Comparison of ENCODE assay signal across 8 mouse cellular contexts in genomic region chr7:45783511-45784091, GRCm38 (mm10). TPM values are rescaled to one million over a fixed set of nuclear protein-coding genes. Genes with fewer than 3 reads are reported as not detected.
DNase-seq lines count a peak whose midpoint lies in the region; ATAC-seq and TF ChIP-seq lines count a peak whose summit lies in the region.

Gene Lmtk3 (plus strand): TSS chr7:45783738.

- peak; percentile 40; the same call in 1 of the 2 replicates for ATAC-seq in heart, embryonic 12.5 days (ENCODE audit: insufficient number of reproducible peaks, low FRiP score)
- peak; percentile 38 for ATAC-seq in frontal cortex, adult (ENCODE audit: low TSS enrichment)
- 0 out of 2 replicates have a peak, but pooled peaks have one; percentile 4 for ATAC-seq in kidney, embryonic 15.5 days (replicated peaks; ENCODE audit: low FRiP score)
- peak; percentile 62 for ATAC-seq in midbrain, embryonic 16.5 days

- DNase-seq in heart, adult 8-10 months (ENCODE audit: low spot score) = no peak
- DNase-seq in cerebellum, adult 2 months = peak; percentile 88 to 92
- peak; percentile 60 for DNase-seq in liver
- peak; percentile 77 for DNase-seq in testis, postnatal 10 days (ENCODE audit: low spot score)

- peaks cover 82% of the 10 kb centered on the region for H3K27me3 ChIP-seq in heart, embryonic 12.5 days (replicated peaks)
- H3K27me3 ChIP-seq in cerebellum, adult 2 months (ENCODE audit: control insufficient read depth, insufficient read depth, low read length) = no peaks in the 10 kb centered on the region
- H3K27me3 ChIP-seq in kidney, embryonic 15.5 days = peaks cover 12% of the 10 kb centered on the region; the same call in 1 of the 2 replicates
- no peaks in the 10 kb centered on the region for H3K27me3 ChIP-seq in midbrain, embryonic 16.5 days (ENCODE audit: control insufficient read depth, insufficient read depth, low read depth, low read length)

- H3K36me3 ChIP-seq in heart, embryonic 12.5 days = no peaks in the 10 kb centered on the region
- peaks cover 6% of the 10 kb centered on the region for H3K36me3 ChIP-seq in kidney, embryonic 15.5 days
- H3K36me3 ChIP-seq in midbrain, embryonic 16.5 days (ENCODE audit: control insufficient read depth, insufficient read depth, low read length) = peaks cover 12% of the 10 kb centered on the region

- peaks cover 32% of the 10 kb centered on the region for H3K4me1 ChIP-seq in heart, embryonic 12.5 days (replicated peaks)
- H3K4me1 ChIP-seq in cerebellum, adult 2 months (ENCODE audit: control insufficient read depth, insufficient read depth, low read length) = 0 out of 2 replicates have a peak, but pooled peaks cover 2% of the 10 kb centered on the region
- peaks cover 55% of the 10 kb centered on the region for H3K4me1 ChIP-seq in kidney, embryonic 15.5 days
- H3K4me1 ChIP-seq in midbrain, embryonic 16.5 days (ENCODE audit: control insufficient read depth, insufficient read depth, low read length) = peaks cover 24% of the 10 kb centered on the region

- peak; percentile 52; the same call in 1 of the 2 replicates for TF ChIP-seq POLR2A in cerebellum, adult 2 months (IDR thresholded peaks at IDR 0.05; ENCODE audit: borderline replicate concordance, insufficient read depth, low read length)

- H3K4me2 ChIP-seq in heart, embryonic 12.5 days = peak within 1 kb of the TSS; percentile 80
- H3K4me2 ChIP-seq in kidney, embryonic 15.5 days = peak within 1 kb of the TSS; percentile 95
- H3K4me2 ChIP-seq in midbrain, embryonic 16.5 days (ENCODE audit: low read length) = peak within 1 kb of the TSS; percentile 90

- no peaks in the 10 kb centered on the region for H3K9me3 ChIP-seq in heart, embryonic 12.5 days (replicated peaks)
- no peaks in the 10 kb centered on the region for H3K9me3 ChIP-seq in kidney, embryonic 15.5 days (replicated peaks)
- H3K9me3 ChIP-seq in midbrain, embryonic 16.5 days (replicated peaks; ENCODE audit: control insufficient read depth, low read length, poor library complexity, severe bottlenecking) = no peaks in the 10 kb centered on the region

- no peak within 1 kb of the TSS for H3K27ac ChIP-seq in heart, embryonic 12.5 days (ENCODE audit: poor library complexity, severe bottlenecking)
- H3K27ac ChIP-seq in cerebellum, adult 2 months (ENCODE audit: insufficient read depth, low read length) = peak within 1 kb of the TSS; percentile 31
- no peak within 1 kb of the TSS for H3K27ac ChIP-seq in kidney, embryonic 15.5 days
- H3K27ac ChIP-seq in midbrain, embryonic 16.5 days (ENCODE audit: low read length) = peak within 1 kb of the TSS; percentile 99

- peak; percentile 30; the same call in 1 of the 2 replicates for TF ChIP-seq CTCF in cerebellum, adult 2 months (IDR thresholded peaks at IDR 0.05; ENCODE audit: borderline replicate concordance, insufficient read depth, low read depth, low read length)

- H3K4me3 ChIP-seq in heart, embryonic 12.5 days = peak within 1 kb of the TSS; percentile 57
- peak within 1 kb of the TSS; percentile 70 for H3K4me3 ChIP-seq in cerebellum, adult 2 months (replicated peaks; ENCODE audit: insufficient read depth, low read depth, low read length)
- H3K4me3 ChIP-seq in kidney, embryonic 15.5 days (replicated peaks) = peak within 1 kb of the TSS; percentile 72
- H3K4me3 ChIP-seq in midbrain, embryonic 16.5 days (ENCODE audit: low read depth, low read length) = peak within 1 kb of the TSS; percentile 78

- H3K9ac ChIP-seq in heart, embryonic 12.5 days = peak within 1 kb of the TSS; percentile 66
- H3K9ac ChIP-seq in kidney, embryonic 15.5 days = peak within 1 kb of the TSS; percentile 68
- H3K9ac ChIP-seq in midbrain, embryonic 16.5 days (ENCODE audit: low read depth, low read length) = peak within 1 kb of the TSS; percentile 80

- 1% methylated on average over 38 of the region's 38 CpGs for WGBS in heart, embryonic 12.5 days
- WGBS in cerebellum, adult 2 months = under 1% methylated on average over 38 of the region's 38 CpGs
- 1% methylated on average over 38 of the region's 38 CpGs for WGBS in kidney, embryonic 15.5 days
- WGBS in midbrain, embryonic 16.5 days = under 1% methylated on average over 38 of the region's 38 CpGs

RNA-seq across cellular contexts. Expression of gene Lmtk3, which starts in this region (rescaled TPM):
- polyA plus RNA-seq in heart, embryonic 12.5 days (2016; fragmentation: Nextera tagmentation; extraction: Ambion mirVana) = 0.53 and 0.86 TPM in 2 replicates
- under 1 TPM in 1 of 4 experiments, not detected in 3; 0.22 TPM for total RNA-seq in heart, adult 8-10 months (2022)
- polyA plus RNA-seq in cerebellum, adult 2 months (2012; rRNA removed) = 126 and 130 TPM in 2 replicates
- polyA plus RNA-seq in kidney, embryonic 15.5 days (2015; fragmentation: Nextera tagmentation; extraction: Ambion mirVana) = 2.5 and 3.1 TPM in 2 replicates
- polyA plus RNA-seq in midbrain, embryonic 16.5 days (2015; fragmentation: Nextera tagmentation; extraction: Ambion mirVana) = 19.6 and 26.7 TPM in 2 replicates

Comparison
In these comparisons a context has a peak if more than half of its experiments do, and no peak if none do; other contexts are left out.
1. Peak in ATAC-seq, H3K4me3 ChIP-seq, H3K9ac ChIP-seq and H3K4me2 ChIP-seq in heart, embryonic 12.5 days; RNA of the gene not detected or under 1 TPM.
2. ATAC-seq: peak in every context shown above with its lines; median percentile 62 in midbrain, embryonic 16.5 days; 40 in heart, embryonic 12.5 days; 38 in frontal cortex, adult; 4 in kidney, embryonic 15.5 days.
3. H3K27ac ChIP-seq: peak in cerebellum, adult 2 months (single experiment) and midbrain, embryonic 16.5 days (single experiment); none in heart, embryonic 12.5 days (single experiment) and kidney, embryonic 15.5 days (single experiment).
4. Peak in every context shown above with its lines, with median percentiles within 50 percentile points of each other: H3K4me2 ChIP-seq, H3K4me3 ChIP-seq and H3K9ac ChIP-seq.